Mouse (Mus musculus): ENCODE results near the gene Gm3402.
"Not testable (repeated sequence)": the region's sequence is repeated elsewhere in the genome, so short reads cannot be mapped to it uniquely, and the experiment has no call there.

DNA sequence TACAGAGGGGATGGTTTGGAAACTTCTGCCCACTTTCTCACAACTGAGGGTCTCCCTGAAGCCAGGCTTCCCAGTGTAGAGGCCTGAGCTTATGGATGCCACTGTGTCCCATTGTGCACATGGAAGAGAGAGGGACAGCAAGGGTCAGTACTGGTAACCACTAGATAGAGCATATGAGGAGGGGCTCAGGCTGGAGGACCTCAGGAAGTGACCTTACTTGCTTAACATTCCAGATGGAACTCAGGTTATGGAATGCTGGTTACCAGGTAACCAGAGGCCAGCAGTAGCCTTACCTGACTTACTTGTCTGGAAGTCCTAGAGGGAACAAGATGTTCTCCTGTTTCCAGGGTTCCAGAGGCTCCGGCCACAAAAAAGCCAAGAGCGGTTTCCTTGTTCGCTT lies 32.3 kb upstream of the Gm3402 start, which contains the start of gene Gm6408:
- not testable (repeated sequence) for TF ChIP-seq USF2 (IDR thresholded peaks at IDR 0.05; ENCODE audit: borderline replicate concordance in 1 of 2, insufficient read depth in 1 of 2, low read depth in 1 of 2, low read length in 2 of 2); CTCF (IDR thresholded peaks at IDR 0.05 in 2 of 3, conservative IDR thresholded peaks at IDR 0.05 in 1 of 3; ENCODE audit: control insufficient read depth in 1 of 3, insufficient read depth in 1 of 3, low read depth in 2 of 3, low read length in 3 of 3, poor library complexity in 1 of 3, severe bottlenecking in 1 of 3); RCOR1 (IDR thresholded peaks at IDR 0.05; ENCODE audit: low read depth, low read length); HCFC1 (IDR thresholded peaks at IDR 0.05; ENCODE audit: low read depth, low read length); CHD2 (IDR thresholded peaks at IDR 0.05; ENCODE audit: low read length); ZKSCAN1 (IDR thresholded peaks at IDR 0.05; ENCODE audit: low read depth, low read length)
